Mouse (Mus musculus): ENCODE measurements at regions not wholly inside any gene's neighbourhood (a gene's known extent, or its start where the extent isn't known, plus 50 kb on each side); places are given as distances from the start of the nearest gene placed in this dataset.

GRCm38 (mm10) chr3:38663023-38663422 is 178.4 kb upstream of the Ankrd50 start:
- peak; percentile 29 for DNase-seq (ENCODE audit: low read depth, low spot score)
- H3K4me1 ChIP-seq (ENCODE audit: control insufficient read depth in 2 of 2, insufficient read depth in 2 of 2, low read length in 2 of 2, poor library complexity in 1 of 2) = no peaks in the 10 kb centered on the region
- in situ Hi-C loops (cut with MboI; ENCODE audit: low sequenced_read_pairs in 2 of 2, unreplicated experiment in 2 of 2) = no loop called here

GRCm38 (mm10) chr3:38656790-38657189 is 172.1 kb upstream of the Ankrd50 start:
- Histone ChIP-seq H3K27ac (ENCODE audit: insufficient read depth, low read depth, low read length, poor library complexity, severe bottlenecking) (no peak overlapping the region), H3K9me3 (ENCODE audit: control insufficient read depth, insufficient read depth, low read depth, low read length) (no peaks in the 10 kb centered on the region), H3K4me1 (ENCODE audit: control insufficient read depth in 2 of 2, insufficient read depth in 2 of 2, low read length in 2 of 2, poor library complexity in 1 of 2) (no peaks in the 10 kb centered on the region), H3K9ac (ENCODE audit: insufficient read depth, low read depth, low read length, poor library complexity, severe bottlenecking) (no peak overlapping the region), H3K36me3 (ENCODE audit: control insufficient read depth, insufficient read depth, low read length, poor library complexity, severe bottlenecking) (no peaks in the 10 kb centered on the region), H3K4me3 (ENCODE audit: insufficient read depth in 1 of 2, low read depth in 1 of 2, low read length in 2 of 2, poor library complexity in 1 of 2, severe bottlenecking in 1 of 2) (no peak overlapping the region)
- no peak for DNase-seq (ENCODE audit: low read depth, low spot score)
- TF ChIP-seq MAFK (IDR thresholded peaks at IDR 0.05; ENCODE audit: insufficient read depth, low read depth, low read length) (no peak), CHD2 (IDR thresholded peaks at IDR 0.05; ENCODE audit: low read depth, low read length) (no peak), HCFC1 (IDR thresholded peaks at IDR 0.05; ENCODE audit: borderline replicate concordance, insufficient read depth, low read length) (no peak), ZC3H11A (IDR thresholded peaks at IDR 0.05; ENCODE audit: borderline replicate concordance, low read depth, low read length) (no peak), ZNF384 (IDR thresholded peaks at IDR 0.05; ENCODE audit: low read depth, low read length) (no peak)
- in situ Hi-C loops (cut with MboI; ENCODE audit: low sequenced_read_pairs in 2 of 2, unreplicated experiment in 2 of 2) = no loop called here

More at GRCm38 (mm10) chr3:38663023-38663422, 178.4 kb upstream of the Ankrd50 start:
- TF ChIP-seq ZC3H11A (IDR thresholded peaks at IDR 0.05; ENCODE audit: borderline replicate concordance, low read depth, low read length) (no peak), ZNF384 (IDR thresholded peaks at IDR 0.05; ENCODE audit: low read depth, low read length) (no peak), CHD2 (IDR thresholded peaks at IDR 0.05; ENCODE audit: low read depth, low read length) (no peak), HCFC1 (IDR thresholded peaks at IDR 0.05; ENCODE audit: borderline replicate concordance, insufficient read depth, low read length) (no peak), MAFK (IDR thresholded peaks at IDR 0.05; ENCODE audit: insufficient read depth, low read depth, low read length) (no peak)
- Histone ChIP-seq H3K9me3 (ENCODE audit: control insufficient read depth, insufficient read depth, low read depth, low read length) (no peaks in the 10 kb centered on the region), H3K36me3 (ENCODE audit: control insufficient read depth, insufficient read depth, low read length, poor library complexity, severe bottlenecking) (no peaks in the 10 kb centered on the region), H3K27ac (ENCODE audit: insufficient read depth, low read depth, low read length, poor library complexity, severe bottlenecking) (no peak overlapping the region), H3K4me3 (ENCODE audit: insufficient read depth in 1 of 2, low read depth in 1 of 2, low read length in 2 of 2, poor library complexity in 1 of 2, severe bottlenecking in 1 of 2) (no peak overlapping the region), H3K9ac (ENCODE audit: insufficient read depth, low read depth, low read length, poor library complexity, severe bottlenecking) (no peak overlapping the region)

GRCm38 (mm10) chr3:38653928-38654327 is 169.3 kb upstream of the Ankrd50 start:
- no peaks in the 10 kb centered on the region for H3K9me3 ChIP-seq (ENCODE audit: control insufficient read depth, insufficient read depth, low read depth, low read length)
- no peak for DNase-seq (ENCODE audit: low read depth, low spot score)
- H3K4me1 ChIP-seq (ENCODE audit: control insufficient read depth in 2 of 2, insufficient read depth in 2 of 2, low read length in 2 of 2, poor library complexity in 1 of 2) = no peaks in the 10 kb centered on the region
- H3K27ac ChIP-seq (ENCODE audit: insufficient read depth, low read depth, low read length, poor library complexity, severe bottlenecking) = no peak overlapping the region
- H3K4me3 ChIP-seq (ENCODE audit: insufficient read depth in 1 of 2, low read depth in 1 of 2, low read length in 2 of 2, poor library complexity in 1 of 2, severe bottlenecking in 1 of 2) = no peak overlapping the region
- no peaks in the 10 kb centered on the region for H3K36me3 ChIP-seq (ENCODE audit: control insufficient read depth, insufficient read depth, low read length, poor library complexity, severe bottlenecking)
- TF ChIP-seq HCFC1 (IDR thresholded peaks at IDR 0.05; ENCODE audit: borderline replicate concordance, insufficient read depth, low read length) (no peak), CHD2 (IDR thresholded peaks at IDR 0.05; ENCODE audit: low read depth, low read length) (no peak), ZNF384 (IDR thresholded peaks at IDR 0.05; ENCODE audit: low read depth, low read length) (no peak), ZC3H11A (IDR thresholded peaks at IDR 0.05; ENCODE audit: borderline replicate concordance, low read depth, low read length) (no peak)
- no peak overlapping the region for H3K9ac ChIP-seq (ENCODE audit: insufficient read depth, low read depth, low read length, poor library complexity, severe bottlenecking)
- in situ Hi-C loops (cut with MboI; ENCODE audit: low sequenced_read_pairs in 2 of 2, unreplicated experiment in 2 of 2) = no loop called here

- Histone ChIP-seq H3K27ac (ENCODE audit: insufficient read depth, low read depth, low read length, poor library complexity, severe bottlenecking) (no peak overlapping the region), H3K9ac (ENCODE audit: insufficient read depth, low read depth, low read length, poor library complexity, severe bottlenecking) (no peak overlapping the region), H3K4me1 (ENCODE audit: control insufficient read depth in 2 of 2, insufficient read depth in 2 of 2, low read length in 2 of 2, poor library complexity in 1 of 2) (no peaks in the 10 kb centered on the region), H3K4me3 (ENCODE audit: insufficient read depth in 1 of 2, low read depth in 1 of 2, low read length in 2 of 2, poor library complexity in 1 of 2, severe bottlenecking in 1 of 2) (no peak overlapping the region), H3K36me3 (ENCODE audit: control insufficient read depth, insufficient read depth, low read length, poor library complexity, severe bottlenecking) (no peaks in the 10 kb centered on the region), H3K9me3 (ENCODE audit: control insufficient read depth, insufficient read depth, low read depth, low read length) (no peaks in the 10 kb centered on the region)
- DNase-seq (ENCODE audit: low read depth, low spot score) = no peak
- no peak for TF ChIP-seq ZNF384 (IDR thresholded peaks at IDR 0.05; ENCODE audit: low read depth, low read length)
- in situ Hi-C loops (cut with MboI; ENCODE audit: low sequenced_read_pairs in 2 of 2, unreplicated experiment in 2 of 2) = no loop called here
Observed at GRCm38 (mm10) chr3:38652985-38653685, 168.5 kb upstream of the Ankrd50 start.

- Histone ChIP-seq H3K36me3 (ENCODE audit: control insufficient read depth, insufficient read depth, low read length, poor library complexity, severe bottlenecking) (no peaks in the 10 kb centered on the region), H3K4me3 (ENCODE audit: insufficient read depth in 1 of 2, low read depth in 1 of 2, low read length in 2 of 2, poor library complexity in 1 of 2, severe bottlenecking in 1 of 2) (no peak overlapping the region), H3K9me3 (ENCODE audit: control insufficient read depth, insufficient read depth, low read depth, low read length) (no peaks in the 10 kb centered on the region), H3K4me1 (ENCODE audit: control insufficient read depth in 2 of 2, insufficient read depth in 2 of 2, low read length in 2 of 2, poor library complexity in 1 of 2) (no peaks in the 10 kb centered on the region), H3K27ac (ENCODE audit: insufficient read depth, low read depth, low read length, poor library complexity, severe bottlenecking) (no peak overlapping the region), H3K9ac (ENCODE audit: insufficient read depth, low read depth, low read length, poor library complexity, severe bottlenecking) (no peak overlapping the region)
- TF ChIP-seq ZC3H11A (IDR thresholded peaks at IDR 0.05; ENCODE audit: borderline replicate concordance, low read depth, low read length) = no peak
- no peak for TF ChIP-seq HCFC1 (IDR thresholded peaks at IDR 0.05; ENCODE audit: borderline replicate concordance, insufficient read depth, low read length)
- TF ChIP-seq ZNF384 (IDR thresholded peaks at IDR 0.05; ENCODE audit: low read depth, low read length) = no peak
- no peak for TF ChIP-seq MAFK (IDR thresholded peaks at IDR 0.05; ENCODE audit: insufficient read depth, low read depth, low read length)
- no peak for TF ChIP-seq CHD2 (IDR thresholded peaks at IDR 0.05; ENCODE audit: low read depth, low read length)
- in situ Hi-C loops (cut with MboI; ENCODE audit: low sequenced_read_pairs in 2 of 2, unreplicated experiment in 2 of 2) = no loop called here
- DNase-seq (ENCODE audit: low read depth, low spot score) = no peak
Observed at GRCm38 (mm10) chr3:38650176-38650575, 165.5 kb upstream of the Ankrd50 start.
